Mouse (Mus musculus) testis, adult 10 weeks (tissue): ENCODE measurements around the gene Pdcd1. TPM values are rescaled to one million over a fixed set of nuclear protein-coding genes. Genes with fewer than 3 reads are reported as not detected.

Experiments
- polyA plus RNA-seq: library from polyadenylated mRNA; stranded (reverse); fragments of 350-450 nt; fragmentation: Illumina TruSeq; extraction: RNeasy Lipid Tissue Mini Kit (QIAGEN cat#74804); gene quantifications from one replicate; pipeline ENCODE4 v1.2.3, GENCODE M21; 2014; ENCODE audit warnings: low read depth, low replicate concordance

Pdcd1 gene
- not detected for polyA plus RNA-seq

DNA sequence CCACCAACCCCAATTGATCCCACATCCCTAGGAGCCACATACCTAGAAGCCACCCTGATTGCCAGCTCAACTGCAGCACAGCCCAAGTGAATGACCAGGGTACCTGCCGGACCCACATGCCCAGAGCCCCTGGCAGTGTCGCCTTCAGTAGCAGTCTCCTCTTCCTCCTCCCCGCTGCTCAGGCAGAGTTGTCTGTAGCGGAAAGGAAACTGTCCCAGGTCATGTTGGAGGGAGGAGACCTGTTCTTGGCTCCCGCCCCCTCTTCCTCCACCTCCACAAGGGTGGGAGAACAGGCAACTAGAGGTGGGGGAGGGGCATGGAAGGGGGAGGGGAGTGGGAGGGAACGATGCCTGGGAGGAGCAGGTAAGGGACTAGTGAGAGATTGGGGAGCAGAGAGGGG is at the start of gene Pdcd1:
Pdcd1 (minus strand) TSS at position 181 of the 400 bp plus-strand sequence.

DNA sequence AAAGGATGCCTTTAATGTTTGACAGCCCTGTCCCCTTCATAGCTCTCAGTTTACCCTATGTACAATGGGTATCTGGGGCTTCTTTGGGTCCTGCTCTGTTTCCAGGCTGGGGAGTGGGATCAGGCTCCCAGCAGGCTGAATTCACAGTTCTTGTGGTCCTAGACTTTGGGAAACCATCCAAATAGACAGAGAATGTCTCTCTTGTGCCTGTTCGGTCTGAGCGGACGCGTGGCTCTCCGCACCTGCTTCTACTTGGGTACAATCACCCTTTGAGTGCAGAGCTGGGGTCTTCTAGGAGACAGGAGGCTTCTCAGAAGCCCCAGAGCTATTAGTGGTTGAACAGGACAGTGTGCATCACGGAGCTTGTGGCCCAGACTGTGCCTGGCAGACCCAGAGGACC is 32.2 kb downstream of the Pdcd1 start, which contains the start of gene Neu4:
Neu4 (plus strand) TSS at position 301 of the 400 bp plus-strand sequence.

DNA sequence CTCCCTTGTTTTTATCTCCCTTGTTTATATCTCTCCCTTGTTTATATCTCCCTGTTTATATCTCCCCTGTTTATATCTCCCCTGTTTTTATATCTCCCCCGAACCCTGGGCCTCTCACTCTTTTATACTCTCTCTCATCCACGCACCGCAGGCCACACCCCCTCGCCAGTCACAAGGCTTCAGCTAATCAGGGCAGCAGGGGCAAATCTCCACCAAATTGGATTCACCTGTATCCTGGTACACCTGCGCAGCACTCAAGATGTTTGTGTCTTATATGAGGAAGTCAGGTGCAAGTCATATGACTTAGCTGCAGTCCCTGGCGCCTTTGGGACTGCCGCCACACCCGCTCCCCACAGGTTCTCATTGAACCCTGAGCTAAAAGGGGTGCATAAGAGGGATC is 62.1 kb downstream of the Pdcd1 start, which contains the start of gene Gal3st2c:
Gal3st2c (plus strand) TSS at position 301 of the 400 bp plus-strand sequence.

Other genes starting within 250 kb of the Pdcd1 start
- gene Ing5, start 248.6 kb downstream of the Pdcd1 start, polyA plus RNA-seq = 7.4 TPM
- gene D2hgdh, start 227.6 kb downstream of the Pdcd1 start, polyA plus RNA-seq = 6.7 TPM
- 1.4 TPM for gene Gal3st2, start 191.2 kb downstream of the Pdcd1 start, polyA plus RNA-seq
- gene Gal3st2b, start 134.2 kb downstream of the Pdcd1 start, polyA plus RNA-seq = not detected
- gene Gal3st2c, start 62.0 kb downstream of the Pdcd1 start, polyA plus RNA-seq = not detected
- not detected for gene Neu4, start 32.1 kb downstream of the Pdcd1 start, polyA plus RNA-seq